Mouse (Mus musculus): ENCODE measurements around the gene Dera.

- TF ChIP-seq EP300 (optimal IDR thresholded peaks at IDR 0.05) = no peak
- TF ChIP-seq CTCF (IDR thresholded peaks at IDR 0.05; ENCODE audit: low read depth) = no peak
Observed at GRCm38 (mm10) chr6:137901255-137901654, 146.9 kb downstream of the Dera start.
